18 mouse cellular contexts compared by ENCODE assay signal in genomic region chr14:121952046-121952400, GRCm38 (mm10). TPM values are rescaled to one million over a fixed set of nuclear protein-coding genes. Genes with fewer than 3 reads are reported as not detected.
"Had no signal": no experiment of that assay in that cellular context is flagged by ENCODE, and none has a peak within 500 bp of the region (broad histone marks: within the 10 kb centered on the region; RNA-seq: fewer than 3 reads in every experiment).

No protein-coding gene starts in this region.

- H3K4me2 ChIP-seq: limb, embryonic 13.5 days; midbrain, embryonic 12.5 days had no signal

- H3K27ac ChIP-seq: kidney, postnatal 0 days; layer of hippocampus, adult 2 months; limb, embryonic 10.5 days; limb, embryonic 13.5 days; midbrain, embryonic 12.5 days had no signal

- H3K9ac ChIP-seq: limb, embryonic 13.5 days; midbrain, embryonic 12.5 days had no signal

- H3K4me3 ChIP-seq: layer of hippocampus, adult 2 months; limb, embryonic 10.5 days; limb, embryonic 13.5 days; midbrain, embryonic 12.5 days; myocyte had no signal

- H3K4me1 ChIP-seq: limb, embryonic 10.5 days; midbrain, embryonic 12.5 days had no signal

- ATAC-seq: midbrain, embryonic 16.5 days had no signal

- H3K9me3 ChIP-seq: limb, embryonic 10.5 days; limb, embryonic 13.5 days; midbrain, embryonic 12.5 days had no signal

- DNase-seq: kidney, adult 2 months; kidney, postnatal 25 days; layer of hippocampus, adult 9-11 months; lung, adult 2 months; lung, postnatal 14 days; lung, postnatal 4 days; thymus, adult 18-20 months; thymus, postnatal 36 days had no signal

- H3K27me3 ChIP-seq: limb, embryonic 13.5 days; midbrain, embryonic 12.5 days had no signal

RNA-seq across cellular contexts. Expression of gene Gpr18, which starts 36.4 kb away (rescaled TPM):
- total RNA-seq: layer of hippocampus, adult 2 months; layer of hippocampus, postnatal 25 days; left cerebral cortex, adult 18-20 months; left cerebral cortex, postnatal 25 days had no signal
- polyA plus RNA-seq: myocyte had no signal
